Mouse (Mus musculus): Measurements from ENCODE around the gene Wnt9b.
A peak's percentile ranks its signal among the peaks of the same experiment; 100 is the strongest.
"Not testable (repeated sequence)": the region's sequence is repeated elsewhere in the genome, so short reads cannot be mapped to it uniquely, and the experiment has no call there.

Wnt9b gene

GRCm38 (mm10) chr11:103749306-103750089 is at the start of gene Wnt9b:
TSS of gene Wnt9b (minus strand) at chr11:103749821.
- DNase-seq (ENCODE audit: low spot score in 2 of 2) = no peak

GRCm38 (mm10) chr11:103789951-103790350 is 40.3 kb upstream of the Wnt9b start:
- no peak for DNase-seq (ENCODE audit: low spot score in 2 of 2)

- no peak for DNase-seq (ENCODE audit: low spot score in 2 of 2)
Measured at GRCm38 (mm10) chr11:103780152-103780551, 30.5 kb upstream of the Wnt9b start.

- DNase-seq (ENCODE audit: low spot score in 2 of 2) = no peak
Measured at GRCm38 (mm10) chr11:103774228-103774530, 24.6 kb upstream of the Wnt9b start.

GRCm38 (mm10) chr11:103773387-103774227 is 24.0 kb upstream of the Wnt9b start, which contains the start of gene Wnt3:
TSS of gene Wnt3 (plus strand) at chr11:103774150.
- DNase-seq (ENCODE audit: low spot score in 2 of 2) = no peak

- no peak for DNase-seq (ENCODE audit: low spot score in 2 of 2)
Measured at GRCm38 (mm10) chr11:103772505-103773386, 23.1 kb upstream of the Wnt9b start.

GRCm38 (mm10) chr11:103771160-103771817 is 21.7 kb upstream of the Wnt9b start:
- DNase-seq (ENCODE audit: low spot score in 2 of 2) = no peak

- DNase-seq (ENCODE audit: low spot score in 2 of 2) = no peak
Measured at GRCm38 (mm10) chr11:103765556-103766011, 16.0 kb upstream of the Wnt9b start.

- no peak for DNase-seq (ENCODE audit: low spot score in 2 of 2)
Measured at GRCm38 (mm10) chr11:103764601-103765000, 15.0 kb upstream of the Wnt9b start.

- peak in 1 of 2 experiments; percentile 20 for DNase-seq (ENCODE audit: low spot score in 2 of 2)
Measured at GRCm38 (mm10) chr11:103763410-103764163, 14.0 kb upstream of the Wnt9b start.

- DNase-seq (ENCODE audit: low spot score in 2 of 2) = not testable (repeated sequence)
Measured at GRCm38 (mm10) chr11:103760891-103761290, 11.3 kb upstream of the Wnt9b start.

- DNase-seq (ENCODE audit: low spot score in 2 of 2) = no peak
Measured at GRCm38 (mm10) chr11:103760101-103760500, 10.5 kb upstream of the Wnt9b start.

GRCm38 (mm10) chr11:103758706-103759105 is 9.1 kb upstream of the Wnt9b start:
- DNase-seq (ENCODE audit: low spot score in 2 of 2) = peak; percentile 23 to 34

GRCm38 (mm10) chr11:103758054-103758453 is 8.4 kb upstream of the Wnt9b start:
- DNase-seq (ENCODE audit: low spot score in 2 of 2) = no peak

GRCm38 (mm10) chr11:103750612-103751011 is 991 bp upstream of the Wnt9b start:
- DNase-seq (ENCODE audit: low spot score in 2 of 2) = no peak

- no peak for DNase-seq (ENCODE audit: low spot score in 2 of 2)
Measured at GRCm38 (mm10) chr11:103735046-103735781, 14.4 kb downstream of the Wnt9b start.

GRCm38 (mm10) chr11:103734411-103735045 is 15.1 kb downstream of the Wnt9b start:
- no peak for DNase-seq (ENCODE audit: low spot score in 2 of 2)

- DNase-seq (ENCODE audit: low spot score in 2 of 2) = no peak
Measured at GRCm38 (mm10) chr11:103733961-103734360, 15.7 kb downstream of the Wnt9b start.

GRCm38 (mm10) chr11:103733069-103733468 is 16.6 kb downstream of the Wnt9b start:
- peak; percentile 41 to 56 for DNase-seq (ENCODE audit: low spot score in 2 of 2)
